Mouse (Mus musculus) hindbrain, postnatal 0 days (tissue): ENCODE data around the gene Sash1. TPM values are rescaled to one million over a fixed set of nuclear protein-coding genes. Genes with fewer than 3 reads are reported as not detected.

Experiments used
- ATAC-seq: fragments of 200-750 bp; cut with Nextera tagmentation; 2 replicates; pipeline ENCODE4 v1.8.0; 2017; ENCODE audit warnings: mild to moderate bottlenecking, moderate TSS enrichment, moderate library complexity
- DNase-seq: peaks from one replicate; pipeline ENCODE4 v3.0.0-alpha.2; 2015; ENCODE audit warnings: low spot score
- H3K27ac ChIP-seq: fragments of 300-500 bp; sonication (generic); 2 replicates; pipeline ENCODE4 v1.5.1; 2014; ENCODE audit warnings: mild to moderate bottlenecking
- H3K27me3 ChIP-seq: fragments of 300-500 bp; sonication (generic); 2 replicates; pipeline ENCODE4 v1.6.1; 2014; ENCODE audit warnings: low read length, mixed read lengths; ENCODE audit not compliant: insufficient read depth
- H3K36me3 ChIP-seq: fragments of 300-500 bp; sonication (generic); 2 replicates; pipeline ENCODE4 v1.6.1; 2014; ENCODE audit warnings: low read length, mixed read lengths; ENCODE audit not compliant: insufficient read depth
- H3K4me1 ChIP-seq: fragments of 300-500 bp; sonication (generic); 2 replicates; pipeline ENCODE4 v1.6.1; 2014; ENCODE audit warnings: antibody characterized with exemption, low read length, mixed read lengths; ENCODE audit not compliant: insufficient read depth
- H3K4me2 ChIP-seq: fragments of 300-500 bp; sonication (generic); 2 replicates; pipeline ENCODE4 v1.6.1; 2014; ENCODE audit warnings: low read depth, mild to moderate bottlenecking, low read length, moderate library complexity, mixed read lengths
- H3K4me3 ChIP-seq: fragments of 300-500 bp; sonication (generic); 2 replicates; pipeline ENCODE4 v1.5.1; 2014; ENCODE audit warnings: low read length
- H3K9ac ChIP-seq: fragments of 300-500 bp; sonication (generic); replicated peaks from 2 replicates; pipeline ENCODE4 v1.6.1; 2014; ENCODE audit warnings: mild to moderate bottlenecking, low read length, moderate library complexity, mixed read lengths
- H3K9me3 ChIP-seq: fragments of 300-500 bp; sonication (generic); 2 replicates; pipeline ENCODE4 v1.6.1; 2016; ENCODE audit warnings: low read length, mixed read lengths
- CTCF ChIP-seq: IDR thresholded peaks from 2 replicates; pipeline ENCODE4 v1.5.1; 2016; ENCODE audit warnings: antibody characterized with exemption, control low read depth, low read depth
- WGBS: fragments of 180-500 bp; shearing (Covaris S2); extraction: QIAGEN DNeasy Blood & Tissue Kit; methylation state at CpG from one replicate; pipeline ENCODE4 v1.1.7; 2014; 5-methylcytosine and 5-hydroxymethylcytosine counted together
- polyA plus RNA-seq: library from polyadenylated mRNA; unstranded; fragments of >200 nt; fragmentation: Nextera tagmentation; extraction: Ambion mirVana; gene quantifications from 2 replicates; pipeline ENCODE4 v1.2.1, GENCODE M21; 2015
- total RNA-seq: library from RNA; depleted of rRNA; stranded (reverse); fragments of >200 nt; gene quantifications from 2 replicates; pipeline ENCODE4 v1.2.3, GENCODE M21; 2014

Sash1 gene
- total and polyA plus RNA-seq, 2 experiments from 2014 or later: 7.4 to 50.8 TPM

DNA sequence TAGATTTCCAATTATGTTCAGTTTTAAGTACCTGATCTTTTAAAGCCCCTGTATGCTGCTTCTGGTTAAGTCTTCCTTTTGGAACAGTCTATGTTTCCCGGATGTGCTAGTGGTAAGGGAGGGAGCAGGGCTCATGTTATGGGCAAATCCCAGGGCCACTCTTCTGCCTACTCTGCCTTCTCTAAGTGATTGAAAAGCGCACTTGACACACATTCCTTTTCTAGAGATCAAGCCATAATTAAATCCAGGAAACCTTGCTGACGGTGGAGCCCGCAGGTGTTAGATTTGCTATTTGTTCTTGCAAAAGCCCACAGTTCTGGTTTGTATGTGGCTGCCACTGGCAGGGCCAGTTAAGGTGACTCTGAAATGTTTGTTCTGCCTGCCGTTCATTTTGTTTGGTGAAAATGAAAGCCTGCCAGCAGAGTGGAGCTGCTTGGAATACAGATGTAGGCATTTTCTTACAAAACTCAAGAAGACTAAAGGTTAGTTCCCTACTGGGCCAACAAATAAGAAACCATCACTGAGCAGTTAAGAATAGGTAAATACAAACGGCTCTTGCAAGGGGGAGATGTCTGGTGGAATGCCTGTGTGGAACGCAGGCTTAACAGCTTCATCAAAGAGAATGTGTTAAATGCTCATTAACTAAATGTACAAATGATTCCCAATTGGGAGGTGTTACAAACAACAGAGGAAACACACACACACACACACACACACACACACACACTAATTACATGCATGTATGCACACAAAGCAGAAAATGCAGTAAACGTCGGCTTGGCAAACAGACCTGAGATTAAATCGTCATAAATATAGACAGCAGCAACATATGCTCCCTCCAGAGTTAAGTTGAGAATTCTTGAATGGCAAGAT lies 43.1 kb upstream of the Sash1 start:
- no peaks in the 10 kb centered on the region for H3K9me3 ChIP-seq
- no peaks in the 10 kb centered on the region for H3K27me3 ChIP-seq
- no peaks in the 10 kb centered on the region for H3K36me3 ChIP-seq
- H3K4me2 ChIP-seq: no peak overlapping the region
- 0 out of 2 replicates have a peak overlapping the region, but pooled peaks have one; percentile 5 for H3K27ac ChIP-seq
- peak; percentile 45 for ATAC-seq
- peak; percentile 27 for DNase-seq
- H3K4me3 ChIP-seq: no peak overlapping the region
- no peak overlapping the region for H3K9ac ChIP-seq
- WGBS: 35% methylated on average over 10 of the region's 10 CpGs
- no peak for TF ChIP-seq CTCF
- H3K4me1 ChIP-seq: no peaks in the 10 kb centered on the region

- no peak overlapping the region for H3K27ac ChIP-seq
- ATAC-seq: no peak
Observed at GRCm38 (mm10) chr10:8928261-8928660, 42.4 kb upstream of the Sash1 start.

GRCm38 (mm10) chr10:8926906-8927305 lies 41.0 kb upstream of the Sash1 start:
- WGBS: 92% methylated on average over 3 of the region's 3 CpGs
- Histone ChIP-seq H3K4me3 (no peak overlapping the region), H3K9ac (no peak overlapping the region), H3K36me3 (no peaks in the 10 kb centered on the region), H3K4me1 (no peaks in the 10 kb centered on the region), H3K27me3 (no peaks in the 10 kb centered on the region), H3K9me3 (no peaks in the 10 kb centered on the region), H3K27ac (no peak overlapping the region), H3K4me2 (no peak overlapping the region)
- no peak for TF ChIP-seq CTCF
- DNase-seq (no peak), ATAC-seq (no peak)

More at GRCm38 (mm10) chr10:8928261-8928660, 42.4 kb upstream of the Sash1 start:
- H3K4me1 ChIP-seq: no peaks in the 10 kb centered on the region
- H3K4me3 ChIP-seq: no peak overlapping the region
- H3K4me2 ChIP-seq: no peak overlapping the region
- no peak for TF ChIP-seq CTCF
- no peak for DNase-seq
- H3K9me3 ChIP-seq: no peaks in the 10 kb centered on the region
- H3K36me3 ChIP-seq: no peaks in the 10 kb centered on the region
- no peak overlapping the region for H3K9ac ChIP-seq
- no peaks in the 10 kb centered on the region for H3K27me3 ChIP-seq

- no peak for DNase-seq
- no peak overlapping the region for H3K4me2 ChIP-seq
- 88% methylated on average over 3 of the region's 3 CpGs for WGBS
- H3K27me3 ChIP-seq: no peaks in the 10 kb centered on the region
- no peak overlapping the region for H3K4me3 ChIP-seq
- H3K27ac ChIP-seq: no peak overlapping the region
- no peaks in the 10 kb centered on the region for H3K4me1 ChIP-seq
- no peak for TF ChIP-seq CTCF
- no peaks in the 10 kb centered on the region for H3K36me3 ChIP-seq
- no peak for ATAC-seq
- H3K9ac ChIP-seq: no peak overlapping the region
- H3K9me3 ChIP-seq: no peaks in the 10 kb centered on the region
Observed at GRCm38 (mm10) chr10:8926295-8926694, 40.4 kb upstream of the Sash1 start.

- DNase-seq (no peak), ATAC-seq (no peak)
- Histone ChIP-seq H3K27me3 (no peaks in the 10 kb centered on the region), H3K4me3 (no peak overlapping the region), H3K36me3 (no peaks in the 10 kb centered on the region), H3K27ac (no peak overlapping the region), H3K9me3 (no peaks in the 10 kb centered on the region), H3K4me1 (no peaks in the 10 kb centered on the region), H3K9ac (no peak overlapping the region), H3K4me2 (no peak overlapping the region)
- WGBS: 73% methylated on average over 5 of the region's 5 CpGs
- TF ChIP-seq CTCF: no peak
Observed at GRCm38 (mm10) chr10:8925299-8925698, 39.4 kb upstream of the Sash1 start.

DNA sequence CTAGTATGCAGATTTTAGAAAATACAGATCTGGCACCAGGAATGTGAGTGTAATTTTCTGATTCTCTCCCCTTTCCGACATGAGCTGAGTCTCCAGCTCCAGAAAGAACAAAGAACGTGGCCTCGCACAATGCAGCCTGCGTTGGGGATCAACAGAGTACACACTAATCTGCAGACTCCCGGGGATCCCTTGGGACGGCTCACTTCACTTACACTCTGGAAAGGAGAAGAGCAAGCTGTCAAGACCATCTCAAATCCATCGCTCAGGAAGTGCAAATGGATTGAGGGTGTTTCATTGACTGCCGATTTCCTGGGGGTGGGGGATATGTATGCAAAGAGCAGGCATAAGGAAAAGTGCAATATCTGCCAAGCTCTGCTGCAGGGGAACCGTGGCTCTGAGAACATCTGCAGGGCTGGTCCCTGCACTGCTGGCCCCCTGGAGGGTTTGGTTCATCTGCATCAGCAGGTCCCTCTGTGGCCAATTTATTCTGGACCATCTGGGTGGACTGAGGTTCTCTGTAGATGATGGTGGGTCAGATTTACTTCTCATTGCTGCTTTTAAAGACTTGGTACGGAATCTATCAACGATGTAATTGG lies 35.3 kb upstream of the Sash1 start:
- Histone ChIP-seq H3K27ac (no peak overlapping the region), H3K4me3 (no peak overlapping the region), H3K4me2 (no peak overlapping the region), H3K9me3 (no peaks in the 10 kb centered on the region), H3K9ac (no peak overlapping the region), H3K27me3 (no peaks in the 10 kb centered on the region), H3K4me1 (no peaks in the 10 kb centered on the region), H3K36me3 (no peaks in the 10 kb centered on the region)
- WGBS: 47% methylated on average over 11 of the region's 11 CpGs
- ATAC-seq (no peak), DNase-seq (peak; percentile 23)
- no peak for TF ChIP-seq CTCF

- Histone ChIP-seq H3K27me3 (no peaks in the 10 kb centered on the region), H3K4me2 (no peak overlapping the region), H3K9ac (no peak overlapping the region), H3K9me3 (no peaks in the 10 kb centered on the region), H3K27ac (no peak overlapping the region), H3K4me3 (no peak overlapping the region), H3K36me3 (no peaks in the 10 kb centered on the region), H3K4me1 (no peaks in the 10 kb centered on the region)
- DNase-seq (no peak), ATAC-seq (no peak)
- WGBS: 82% methylated on average over 2 of the region's 2 CpGs
- no peak for TF ChIP-seq CTCF
Observed at GRCm38 (mm10) chr10:8917798-8918197, 31.9 kb upstream of the Sash1 start.
